Mouse (Mus musculus) heart, embryonic 11.5 days (tissue): ENCODE measurements around the gene Ccdc167. TPM values are rescaled to one million over a fixed set of nuclear protein-coding genes. Genes with fewer than 3 reads are reported as not detected.

ENCODE experiments used
- ATAC-seq: fragments of 200-750 bp; cut with Nextera tagmentation; replicated peaks from 2 replicates; pipeline ENCODE4 v1.8.0; 2017; ENCODE audit warnings: moderate library complexity; ENCODE audit not compliant: insufficient number of reproducible peaks, low FRiP score, low TSS enrichment
- H3K27ac ChIP-seq: fragments of 300-500 bp; sonication (generic); 2 replicates; pipeline ENCODE4 v1.5.1; 2014; ENCODE audit warnings: mild to moderate bottlenecking, low read depth, low read length
- H3K27me3 ChIP-seq: fragments of 300-500 bp; sonication (generic); 2 replicates; pipeline ENCODE4 v1.6.1; 2014; ENCODE audit warnings: mild to moderate bottlenecking, low read length, mixed read lengths; ENCODE audit not compliant: control insufficient read depth, insufficient read depth
- H3K36me3 ChIP-seq: fragments of 300-500 bp; sonication (generic); 2 replicates; pipeline ENCODE4 v1.6.1; 2014; ENCODE audit warnings: mild to moderate bottlenecking, low read length, moderate library complexity, mixed read lengths; ENCODE audit not compliant: control insufficient read depth, insufficient read depth
- H3K4me1 ChIP-seq: fragments of 300-500 bp; sonication (generic); 2 replicates; pipeline ENCODE4 v1.6.1; 2014; ENCODE audit warnings: low read length; ENCODE audit not compliant: control insufficient read depth, insufficient read depth
- H3K4me2 ChIP-seq: fragments of 300-500 bp; sonication (generic); 2 replicates; pipeline ENCODE4 v1.6.1; 2014; ENCODE audit warnings: mild to moderate bottlenecking, moderate library complexity
- H3K4me3 ChIP-seq: fragments of 300-500 bp; sonication (generic); 2 replicates; pipeline ENCODE4 v1.5.1; 2014; ENCODE audit warnings: low read depth, low read length
- H3K9ac ChIP-seq: fragments of 300-500 bp; sonication (generic); 2 replicates; pipeline ENCODE4 v1.6.1; 2014; ENCODE audit warnings: mild to moderate bottlenecking, low read depth, low read length, moderate library complexity
- H3K9me3 ChIP-seq: fragments of 300-500 bp; sonication (generic); replicated peaks from 2 replicates; pipeline ENCODE4 v1.6.1; 2016; ENCODE audit warnings: low read length; ENCODE audit not compliant: control insufficient read depth
- WGBS: fragments of 180-500 bp; shearing (Covaris S2); extraction: QIAGEN DNeasy Blood & Tissue Kit; methylation state at CpG from one replicate; pipeline ENCODE4 v1.1.7; 2014; ENCODE audit not compliant: insufficient replicate concordance; 5-methylcytosine and 5-hydroxymethylcytosine counted together
- polyA plus RNA-seq: library from polyadenylated mRNA; unstranded; fragments of >200 nt; fragmentation: Nextera tagmentation; extraction: Ambion mirVana; gene quantifications from 2 replicates; pipeline ENCODE4 v1.2.1, GENCODE M21; 2014

The Ccdc167 gene
- polyA plus RNA-seq, 1 experiment from 2014 or later = 18.0 TPM

- Histone ChIP-seq H3K4me1 (peaks cover 52% of the 10 kb centered on the region), H3K9ac (no peak overlapping the region; the same call in 1 of the 2 replicates), H3K27ac (no peak overlapping the region), H3K4me2 (no peak overlapping the region), H3K9me3 (no peaks in the 10 kb centered on the region), H3K27me3 (no peaks in the 10 kb centered on the region), H3K36me3 (no peaks in the 10 kb centered on the region), H3K4me3 (no peak overlapping the region)
- ATAC-seq = no peak
- 68% methylated on average over 19 of the region's 19 CpGs for WGBS
These were observed 5.6 kb downstream of the Ccdc167 start for GRCm38 (mm10) chr17:29711076-29711744.

DNA sequence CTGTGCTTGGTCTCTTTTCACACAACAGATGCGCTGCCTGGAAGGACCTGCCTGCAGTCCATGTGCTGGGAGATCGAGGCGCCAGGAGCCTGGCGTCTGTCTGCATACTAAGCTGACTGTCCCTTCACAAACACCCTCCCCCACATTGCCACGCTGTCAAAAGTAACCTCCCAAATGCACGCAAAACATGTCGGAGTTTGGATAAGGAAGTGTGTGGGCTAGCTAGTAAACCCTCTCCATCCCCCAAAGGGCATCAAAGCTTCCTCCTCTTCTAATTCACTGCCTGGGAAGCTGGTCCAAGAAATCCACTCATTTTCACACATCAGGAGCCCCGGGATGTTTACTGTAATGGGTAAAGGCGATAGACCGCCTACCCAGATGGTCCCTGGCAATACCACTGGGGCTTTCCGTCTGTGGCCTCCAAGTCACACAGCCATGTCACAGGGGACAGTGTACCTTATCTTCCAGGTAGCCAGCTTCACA lies 6.2 kb downstream of the Ccdc167 start:
- 0 out of 2 replicates have a peak overlapping the region, but pooled peaks have one; percentile 6 for H3K27ac ChIP-seq
- no peaks in the 10 kb centered on the region for H3K36me3 ChIP-seq
- H3K4me2 ChIP-seq = no peak overlapping the region
- H3K9me3 ChIP-seq = no peaks in the 10 kb centered on the region
- no peak for ATAC-seq
- no peaks in the 10 kb centered on the region for H3K27me3 ChIP-seq
- WGBS = 44% methylated on average over 11 of the region's 11 CpGs
- H3K9ac ChIP-seq = peak overlapping the region; percentile 28; the same call in 1 of the 2 replicates
- peaks cover 53% of the 10 kb centered on the region for H3K4me1 ChIP-seq
- no peak overlapping the region for H3K4me3 ChIP-seq

GRCm38 (mm10) chr17:29708783-29709182 lies 8.1 kb downstream of the Ccdc167 start:
- 0 out of 2 replicates have a peak, but pooled peaks cover 2% of the 10 kb centered on the region for H3K36me3 ChIP-seq
- WGBS = 60% methylated on average over 5 of the region's 5 CpGs
- no peak for ATAC-seq

GRCm38 (mm10) chr17:29706981-29707545 lies 9.8 kb downstream of the Ccdc167 start:
- no peaks in the 10 kb centered on the region for H3K9me3 ChIP-seq
- no peak overlapping the region for H3K9ac ChIP-seq
- H3K27ac ChIP-seq = no peak overlapping the region
- H3K27me3 ChIP-seq = no peaks in the 10 kb centered on the region
- peaks cover 48% of the 10 kb centered on the region for H3K4me1 ChIP-seq
- no peak for ATAC-seq
- no peak overlapping the region for H3K4me2 ChIP-seq
- no peak overlapping the region for H3K4me3 ChIP-seq
- 73% methylated on average over 5 of the region's 5 CpGs for WGBS
- H3K36me3 ChIP-seq = peaks cover 14% of the 10 kb centered on the region

More at GRCm38 (mm10) chr17:29708783-29709182, 8.1 kb downstream of the Ccdc167 start:
- Histone ChIP-seq H3K4me3 (no peak overlapping the region), H3K9me3 (no peaks in the 10 kb centered on the region), H3K4me2 (peak overlapping the region; percentile 8; the same call in 1 of the 2 replicates), H3K27me3 (no peaks in the 10 kb centered on the region), H3K27ac (0 out of 2 replicates have a peak overlapping the region, but pooled peaks have one; percentile 10), H3K4me1 (peaks cover 55% of the 10 kb centered on the region), H3K9ac (0 out of 2 replicates have a peak overlapping the region, but pooled peaks have one; percentile 22)

DNA sequence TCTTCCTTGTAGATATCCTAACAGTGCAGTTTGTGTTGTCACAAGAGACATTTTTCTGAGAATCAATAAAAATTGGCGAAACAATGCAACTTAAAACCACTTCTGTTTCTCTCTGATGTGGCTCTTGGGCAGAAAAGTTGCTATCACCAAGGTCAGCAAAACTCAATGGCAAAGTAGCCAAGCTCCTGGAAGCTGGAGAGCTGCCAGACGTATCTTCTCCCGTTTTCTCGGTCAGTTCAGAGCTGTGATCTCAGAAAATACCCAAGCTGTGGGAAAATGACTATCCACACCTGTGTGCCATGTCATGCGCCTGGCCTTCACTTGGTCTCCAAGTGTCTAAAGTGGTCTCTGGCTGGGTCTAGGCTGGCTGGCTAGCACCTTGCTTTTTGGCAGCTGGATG lies 11.0 kb downstream of the Ccdc167 start:
- whole genome bisulfite sequencing = 81% methylated on average over 5 of the region's 5 CpGs
- no peaks in the 10 kb centered on the region for H3K9me3 ChIP-seq
- H3K4me3 ChIP-seq = no peak overlapping the region
- H3K9ac ChIP-seq = no peak overlapping the region
- H3K27ac ChIP-seq = no peak overlapping the region
- no peak overlapping the region for H3K4me2 ChIP-seq
- H3K36me3 ChIP-seq = peaks cover 21% of the 10 kb centered on the region
- no peaks in the 10 kb centered on the region for H3K27me3 ChIP-seq
- no peak for ATAC-seq
- peaks cover 36% of the 10 kb centered on the region for H3K4me1 ChIP-seq

- H3K36me3 ChIP-seq = peaks cover 28% of the 10 kb centered on the region
- no peak for ATAC-seq
- WGBS = 30% methylated on average over 3 of the region's 3 CpGs
These were observed 12.1 kb downstream of the Ccdc167 start for GRCm38 (mm10) chr17:29704781-29705180.

DNA sequence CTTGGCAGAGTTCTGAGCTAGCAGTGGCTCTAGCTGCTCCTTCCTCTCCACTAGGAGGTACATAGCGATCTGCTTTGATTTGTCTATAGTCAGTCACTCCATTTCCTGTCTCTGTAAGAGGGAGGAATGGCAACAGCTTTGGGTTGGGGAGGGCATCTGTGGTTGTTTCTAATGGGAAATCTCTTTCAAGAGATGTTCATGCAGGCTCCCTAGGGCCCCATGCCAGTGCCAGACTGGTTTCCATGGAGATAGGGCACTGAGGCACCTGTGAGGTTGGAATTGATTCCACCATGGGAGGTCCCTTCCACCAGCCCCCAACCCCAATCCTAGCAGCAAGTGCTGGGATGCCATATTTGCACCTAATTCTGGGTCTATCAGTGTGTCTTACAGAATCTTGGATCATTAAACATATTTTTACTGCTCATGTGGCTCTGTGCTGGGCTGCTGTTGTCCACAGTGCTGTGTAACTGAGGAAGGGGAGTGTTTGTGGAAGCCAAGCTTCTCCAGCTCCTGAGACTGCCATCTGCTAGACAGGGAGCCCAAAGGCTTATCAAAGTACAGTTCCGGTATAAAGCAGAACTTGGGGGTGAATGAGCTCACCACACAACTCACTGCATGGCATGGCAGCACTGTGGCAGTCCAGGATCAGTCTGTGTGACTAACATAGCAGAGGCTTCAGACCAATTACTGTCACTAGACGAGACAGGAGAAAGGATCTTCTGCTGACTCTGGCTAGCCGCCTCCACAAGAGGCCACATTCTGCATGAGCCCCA lies 13.7 kb downstream of the Ccdc167 start:
- Histone ChIP-seq H3K9me3 (no peaks in the 10 kb centered on the region), H3K36me3 (peaks cover 39% of the 10 kb centered on the region), H3K4me1 (peaks cover 9% of the 10 kb centered on the region), H3K9ac (no peak overlapping the region), H3K4me2 (no peak overlapping the region), H3K27me3 (no peaks in the 10 kb centered on the region), H3K4me3 (no peak overlapping the region), H3K27ac (no peak overlapping the region)
- no peak for ATAC-seq
- 70% methylated on average over 4 of the region's 4 CpGs for WGBS

More at GRCm38 (mm10) chr17:29704781-29705180, 12.1 kb downstream of the Ccdc167 start:
- Histone ChIP-seq H3K4me1 (peaks cover 25% of the 10 kb centered on the region), H3K27ac (no peak overlapping the region), H3K27me3 (no peaks in the 10 kb centered on the region), H3K9ac (no peak overlapping the region), H3K4me2 (no peak overlapping the region), H3K9me3 (no peaks in the 10 kb centered on the region), H3K4me3 (no peak overlapping the region)

DNA sequence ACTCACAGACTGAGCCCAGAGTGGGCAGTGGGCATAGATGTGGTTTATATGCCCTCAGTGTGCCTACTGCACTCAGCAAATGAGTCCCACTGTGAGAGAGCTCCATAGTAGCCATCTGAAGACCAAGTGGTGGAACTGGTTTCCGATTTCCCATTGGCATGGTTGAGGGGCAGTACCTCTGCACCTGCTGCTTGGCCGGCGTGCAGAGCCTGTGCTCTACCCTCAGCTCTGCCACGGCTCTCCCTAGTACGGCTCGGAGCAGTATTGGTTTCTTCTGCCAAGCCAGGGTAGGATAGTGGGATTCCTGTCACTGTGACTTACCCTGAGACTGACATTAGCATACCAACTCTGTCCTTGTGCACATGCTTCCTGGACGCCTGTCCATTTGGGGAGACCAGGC lies 16.3 kb downstream of the Ccdc167 start:
- no peak for ATAC-seq
- Histone ChIP-seq H3K9ac (no peak overlapping the region), H3K4me1 (peaks cover 1% of the 10 kb centered on the region; the same call in 1 of the 2 replicates), H3K27ac (no peak overlapping the region), H3K36me3 (peaks cover 49% of the 10 kb centered on the region), H3K4me2 (no peak overlapping the region), H3K4me3 (no peak overlapping the region), H3K27me3 (no peaks in the 10 kb centered on the region), H3K9me3 (no peaks in the 10 kb centered on the region)
- WGBS = 93% methylated on average over 7 of the region's 7 CpGs
